Mouse (Mus musculus): ENCODE results near the gene Cacnb1. TPM values are rescaled to one million over a fixed set of nuclear protein-coding genes. Genes with fewer than 3 reads are reported as not detected.
A peak's percentile ranks its signal among the peaks of the same experiment; 100 is the strongest.

The Cacnb1 gene
- total RNA-seq, 2 experiments from 2014 or later = 149 to 163 TPM

- intact Hi-C loops (cut with DNase I) = no loop called here
- DNase-seq (ENCODE audit: low spot score in 2 of 2) = no peak
These were observed 25.4 kb downstream of the Cacnb1 start for GRCm38 (mm10) chr11:97997387-97997960.

DNA sequence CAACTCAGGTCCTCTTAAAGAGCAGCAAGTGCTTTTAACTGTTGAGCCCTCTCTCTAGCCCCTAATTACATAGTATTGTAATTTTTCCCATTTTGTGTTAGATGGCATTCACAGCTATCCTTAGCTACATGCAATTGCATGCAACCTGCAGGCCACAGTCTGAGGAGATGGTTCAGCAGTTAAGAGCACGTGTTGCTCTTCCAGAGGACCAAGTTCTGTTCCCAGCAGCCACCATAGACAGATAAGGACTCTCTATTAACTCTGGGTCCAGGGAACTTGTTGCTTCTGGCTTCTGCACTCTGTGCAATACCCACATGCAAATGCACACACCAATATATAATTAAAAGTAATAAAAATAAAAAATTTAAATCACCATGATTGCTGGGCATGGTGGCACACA lies 26.1 kb downstream of the Cacnb1 start:
- DNase-seq (ENCODE audit: low spot score in 2 of 2) = no peak
- intact Hi-C loops (cut with DNase I) = no loop called here

DNA sequence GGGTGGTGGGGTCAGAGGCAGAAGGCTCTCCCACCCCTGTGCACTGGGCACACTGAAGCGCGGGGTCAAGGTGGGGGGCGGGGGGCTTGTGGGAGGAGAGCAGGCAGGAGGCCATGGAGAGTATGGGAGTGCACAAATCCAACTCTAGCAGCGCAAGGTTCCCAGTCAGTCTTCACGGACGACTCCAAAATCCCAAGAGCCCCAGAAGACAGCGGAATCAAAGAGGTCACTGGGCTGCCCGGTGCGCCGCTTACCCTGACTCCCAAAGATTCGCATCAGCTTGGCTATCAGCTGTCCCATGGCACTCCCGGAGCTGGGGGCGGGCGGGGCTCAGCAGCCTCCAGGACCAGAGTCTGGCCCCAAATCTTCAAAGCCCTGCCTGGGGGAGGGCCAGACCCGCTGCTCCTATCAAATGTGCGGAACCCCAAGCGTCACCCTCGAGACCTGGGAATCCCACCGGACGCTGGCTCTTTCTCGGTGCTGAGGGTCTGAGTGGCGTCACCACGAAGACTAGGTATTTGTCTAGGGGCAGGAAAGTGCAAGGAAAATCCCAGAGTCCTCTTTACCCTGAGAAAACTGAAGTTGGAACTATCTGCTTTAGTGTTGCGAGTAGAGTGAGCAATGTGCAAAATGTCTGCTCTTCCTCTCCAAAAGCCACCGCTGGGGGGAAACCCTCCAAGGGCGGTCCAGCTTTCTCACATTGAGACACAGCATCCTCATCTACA lies 27.1 kb downstream of the Cacnb1 start, which contains the start of gene Arl5c:
Arl5c (minus strand) TSS at position 618 of the 725 bp plus-strand sequence.
- no peak for DNase-seq (ENCODE audit: low spot score in 2 of 2)

DNA sequence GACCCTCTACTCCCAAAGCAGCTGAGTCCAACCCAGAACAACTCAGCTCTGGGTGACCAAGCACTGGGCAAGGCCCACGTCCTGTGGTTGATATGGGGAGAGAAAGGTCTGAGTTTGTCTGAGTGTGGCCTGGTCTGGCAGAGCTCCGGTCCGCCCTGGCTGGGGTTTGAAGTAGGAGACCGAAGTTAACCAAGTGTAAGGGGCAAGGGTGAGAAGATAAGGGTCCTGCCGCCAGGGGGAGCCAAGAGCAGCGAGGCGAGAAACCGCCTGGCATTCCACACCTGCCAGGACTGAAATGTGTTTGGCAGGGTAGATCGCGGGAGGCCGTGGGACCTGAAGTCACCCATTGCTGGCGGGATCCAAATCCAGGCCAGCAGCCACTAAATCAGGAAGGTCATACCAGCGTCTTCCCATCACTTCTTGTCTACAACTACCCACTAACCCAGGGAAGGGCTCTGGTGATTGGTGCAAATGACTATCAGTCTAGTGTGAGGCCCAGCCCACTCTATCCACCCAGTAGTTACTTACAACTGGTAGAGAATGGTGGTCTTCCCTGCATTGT lies 28.2 kb downstream of the Cacnb1 start:
- DNase-seq (ENCODE audit: low spot score in 2 of 2) = no peak
- intact Hi-C loops (cut with DNase I) = no loop called here

More for the DNA sequence above, 27.1 kb downstream of the Cacnb1 start, which contains the start of gene Arl5c:
- intact Hi-C loops (cut with DNase I) = no loop called here

DNA sequence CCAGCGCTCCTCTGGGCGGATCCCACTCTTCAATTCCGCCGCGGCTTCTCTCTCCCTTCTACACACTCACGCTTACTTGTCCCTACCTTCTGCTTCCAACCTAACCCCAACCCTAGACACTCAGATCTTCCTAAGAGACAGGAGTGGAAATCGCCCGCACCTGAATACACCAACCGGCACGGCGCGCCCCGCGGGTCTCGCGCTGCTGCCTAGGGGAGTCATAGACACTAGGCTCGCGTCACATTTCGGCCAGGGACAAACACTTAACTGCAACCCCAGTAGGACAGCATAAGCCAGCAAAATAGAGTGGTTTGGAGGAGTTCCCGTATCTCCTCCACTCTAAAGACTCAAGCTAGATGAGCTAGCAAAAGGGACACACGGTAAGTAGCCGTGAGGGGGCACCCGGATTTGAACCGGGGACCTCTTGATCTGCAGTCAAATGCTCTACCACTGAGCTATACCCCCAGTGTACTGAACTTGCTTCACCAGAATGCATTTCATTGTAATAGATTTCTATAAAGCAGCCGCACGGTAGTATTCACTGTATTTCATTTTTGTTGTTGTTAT lies 34.2 kb downstream of the Cacnb1 start:
- peak; percentile 82 to 88 for DNase-seq (ENCODE audit: low spot score in 2 of 2)
- intact Hi-C loops (cut with DNase I) = loop anchor here (1.0 kb wide), 1 partner anchor 191 kb away; no protein-coding TSS in a partner anchor

GRCm38 (mm10) chr11:97987551-97988526 lies 35.0 kb downstream of the Cacnb1 start:
- peak; percentile 96 for DNase-seq (ENCODE audit: low spot score in 2 of 2)
- intact Hi-C loops (cut with DNase I) = loop anchor here (1.0 to 2.0 kb wide), 3 partner anchors 51 to 191 kb away; no protein-coding TSS in a partner anchor

- no peak for DNase-seq (ENCODE audit: low spot score in 2 of 2)
- intact Hi-C loops (cut with DNase I) = loop anchor here (1.0 to 2.0 kb wide), 2 partner anchors 50 to 87 kb away; no protein-coding TSS in a partner anchor
These were observed 35.9 kb downstream of the Cacnb1 start for GRCm38 (mm10) chr11:97986738-97987465.

DNA sequence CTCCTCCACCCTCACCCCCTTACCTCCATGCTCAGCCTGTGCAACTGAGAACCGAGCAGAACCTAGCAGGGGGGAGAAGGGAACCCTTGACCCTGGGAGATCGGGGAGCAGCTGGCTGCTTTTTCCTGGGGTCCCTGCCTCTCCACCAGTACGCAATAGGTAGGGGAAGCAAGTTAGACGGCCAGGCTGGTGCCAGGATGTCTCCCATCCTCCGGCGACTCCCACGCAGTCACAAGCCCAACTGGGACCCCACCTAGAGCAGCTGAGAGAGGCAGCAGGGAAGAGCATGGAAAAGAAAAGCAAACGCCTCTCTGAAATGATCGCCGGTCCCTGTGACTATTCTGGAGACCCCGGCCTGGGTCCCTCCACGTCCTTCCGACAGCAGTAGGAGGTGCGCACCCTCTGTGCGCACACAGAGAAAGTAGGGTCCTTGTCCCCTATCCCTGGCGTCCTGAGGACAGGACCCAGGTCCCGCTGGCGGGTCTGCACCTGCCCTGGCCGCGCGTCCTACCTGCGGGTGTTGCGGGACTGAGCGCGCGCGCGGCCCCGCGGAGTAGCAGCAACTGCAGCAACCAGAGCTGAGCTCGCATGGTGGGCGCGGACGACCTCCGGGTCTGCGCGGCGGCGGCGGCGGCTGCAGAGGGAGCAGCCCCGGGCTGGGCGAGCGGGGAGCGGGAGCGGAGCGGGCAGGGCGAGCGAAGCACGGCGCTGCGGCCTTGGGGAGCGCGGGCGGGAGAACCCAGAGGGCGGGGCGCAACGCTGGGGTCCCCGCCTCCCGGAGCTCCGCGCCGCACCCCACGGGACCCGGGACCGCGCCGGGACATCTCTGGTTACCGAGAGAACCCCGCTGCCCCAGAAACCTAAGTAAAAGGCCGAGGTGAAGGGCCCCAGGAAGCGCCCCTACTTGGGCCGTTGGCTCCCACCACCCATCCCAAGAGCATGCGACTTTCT lies 36.8 kb downstream of the Cacnb1 start, which contains the start of gene Plxdc1:
Plxdc1 (minus strand) TSS at position 718 of the 951 bp plus-strand sequence.
- peak in 1 of 2 experiments; percentile 75 for DNase-seq (ENCODE audit: low spot score in 2 of 2)
- intact Hi-C loops (cut with DNase I) = loop anchor here (2.0 kb wide), 1 partner anchor 49 kb away; no protein-coding TSS in a partner anchor

- no peak for DNase-seq (ENCODE audit: low spot score in 2 of 2)
- intact Hi-C loops (cut with DNase I) = no loop called here
These were observed 38.9 kb downstream of the Cacnb1 start for GRCm38 (mm10) chr11:97983983-97984382.

GRCm38 (mm10) chr11:97983506-97983905 lies 39.3 kb downstream of the Cacnb1 start:
- intact Hi-C loops (cut with DNase I) = no loop called here
- DNase-seq (ENCODE audit: low spot score in 2 of 2) = no peak

DNA sequence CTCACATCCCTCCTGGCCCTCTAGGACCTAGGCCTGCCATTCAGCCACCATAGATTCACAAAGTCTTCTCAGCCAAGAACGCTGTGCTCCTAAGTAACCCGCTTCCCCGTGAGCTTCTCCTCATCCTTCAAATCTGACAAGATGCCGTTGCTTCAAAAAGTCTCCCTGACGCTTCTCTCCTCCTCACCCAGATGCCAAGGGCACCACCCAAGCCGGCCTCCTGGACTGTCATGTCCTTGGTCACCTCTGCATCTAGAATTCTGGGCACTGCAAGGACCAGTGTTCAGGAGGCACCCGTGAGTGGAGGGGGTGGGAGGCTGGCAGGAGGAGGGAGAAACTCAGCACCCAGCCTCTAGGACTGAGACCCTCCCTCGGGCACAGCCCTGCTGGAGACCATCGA lies 40.1 kb downstream of the Cacnb1 start:
- no peak for DNase-seq (ENCODE audit: low spot score in 2 of 2)
- intact Hi-C loops (cut with DNase I) = no loop called here

DNA sequence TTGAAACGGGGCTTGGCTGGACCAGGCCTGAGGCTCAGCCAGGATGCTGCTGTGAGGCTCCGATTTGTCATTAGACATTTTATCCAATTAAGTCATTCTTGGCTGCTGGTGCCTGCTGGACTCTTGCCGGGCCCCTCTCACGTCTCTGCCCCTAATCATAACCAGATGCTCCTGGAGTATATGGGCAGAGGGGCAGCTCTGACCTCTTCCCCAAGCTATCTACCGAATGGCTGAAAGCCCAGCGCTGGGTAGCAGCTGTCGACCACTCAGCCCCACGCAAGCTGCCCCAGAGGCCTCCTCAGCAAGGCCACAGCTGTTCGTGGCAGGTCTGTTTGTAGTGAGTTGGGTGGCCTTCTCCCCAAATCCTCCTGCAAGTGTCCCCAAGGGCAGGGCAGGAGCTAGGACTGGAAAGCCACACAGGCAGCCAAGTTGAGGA lies 42.3 kb downstream of the Cacnb1 start:
- intact Hi-C loops (cut with DNase I) = no loop called here
- DNase-seq (ENCODE audit: low spot score in 2 of 2) = no peak

GRCm38 (mm10) chr11:97979824-97980495 lies 42.9 kb downstream of the Cacnb1 start:
- DNase-seq (ENCODE audit: low spot score in 2 of 2) = no peak
- intact Hi-C loops (cut with DNase I) = no loop called here

DNA sequence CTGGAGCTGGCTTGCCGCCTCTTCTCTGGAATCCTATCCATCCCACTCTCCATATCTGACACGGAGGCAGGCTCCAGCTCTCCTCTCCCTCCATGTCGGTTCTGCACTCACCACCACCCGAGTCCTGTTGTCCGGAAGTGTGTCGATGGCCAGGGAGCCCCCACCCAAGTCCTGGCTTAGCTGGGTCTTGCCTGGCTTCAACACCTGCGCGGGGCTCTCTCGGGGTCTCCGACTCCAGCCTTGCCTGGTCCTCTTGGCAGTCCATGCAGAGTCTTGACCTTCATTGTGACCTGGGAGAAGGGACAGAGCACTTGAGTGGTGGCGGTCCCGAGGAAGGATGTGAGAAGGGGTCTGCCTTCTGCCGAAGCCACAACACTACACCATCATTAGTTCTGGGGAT lies 44.4 kb downstream of the Cacnb1 start:
- no peak for DNase-seq (ENCODE audit: low spot score in 2 of 2)
- intact Hi-C loops (cut with DNase I) = no loop called here

- intact Hi-C loops (cut with DNase I) = no loop called here
- DNase-seq (ENCODE audit: low spot score in 2 of 2) = no peak
These were observed 45.0 kb downstream of the Cacnb1 start for GRCm38 (mm10) chr11:97977797-97978196.

- DNase-seq (ENCODE audit: low spot score in 2 of 2) = no peak
- intact Hi-C loops (cut with DNase I) = loop anchor here (5.0 kb wide), 1 partner anchor 42 kb away; no protein-coding TSS in a partner anchor
These were observed 48.1 kb downstream of the Cacnb1 start for GRCm38 (mm10) chr11:97974746-97975145.

DNA sequence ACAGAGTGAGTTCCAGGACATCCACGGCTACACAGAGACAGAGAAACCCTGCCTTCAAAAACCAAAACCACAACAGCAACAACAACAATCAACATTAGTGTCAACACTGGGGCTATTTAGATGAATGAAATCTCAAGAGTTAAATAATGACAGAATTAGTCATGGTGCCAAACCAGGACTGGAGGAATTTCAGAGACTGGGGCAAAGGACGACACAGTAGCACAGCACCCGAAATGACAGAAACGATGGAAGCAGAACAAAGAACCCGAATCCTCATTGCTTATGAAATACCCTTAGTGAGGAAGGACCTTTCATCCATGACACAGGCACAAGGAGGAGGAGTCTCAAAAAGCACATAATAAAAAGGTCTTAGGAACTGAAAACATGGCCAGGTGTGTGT lies 48.7 kb downstream of the Cacnb1 start:
- intact Hi-C loops (cut with DNase I) = loop anchor here (5.0 kb wide), 1 partner anchor 42 kb away; no protein-coding TSS in a partner anchor
- no peak for DNase-seq (ENCODE audit: low spot score in 2 of 2)

Measured in left cerebral cortex, postnatal 36 days (tissue).